Comparison of ENCODE assay signal across 20 mouse cellular contexts in the genomic region with DNA sequence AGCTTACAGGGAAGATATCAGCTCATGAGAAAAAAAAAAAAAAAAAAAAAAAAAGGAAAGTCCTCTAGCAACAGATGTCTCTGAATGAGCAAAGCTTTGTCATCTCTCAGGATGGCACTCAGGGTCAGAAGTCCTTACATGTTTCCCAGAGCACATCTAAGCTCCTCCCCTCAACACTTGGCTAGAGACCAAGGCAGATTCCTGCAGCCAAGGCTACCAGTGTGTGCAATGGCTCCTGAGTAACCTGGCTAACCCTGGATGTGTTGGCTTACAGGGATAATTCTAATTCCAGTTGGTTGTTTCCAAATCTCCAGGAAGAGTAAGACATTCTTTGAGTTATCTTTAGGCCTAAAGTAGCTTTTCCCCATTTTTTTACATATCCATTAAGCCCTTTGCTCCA. TPM values are rescaled to one million over a fixed set of nuclear protein-coding genes. Genes with fewer than 3 reads are reported as not detected.
DNase-seq lines count a peak whose midpoint lies in the region; ATAC-seq and TF ChIP-seq lines count a peak whose summit lies in the region.
"Had no signal": no experiment of that assay in that cellular context is flagged by ENCODE, and none has a peak within 500 bp of the region (broad histone marks: within the 10 kb centered on the region; RNA-seq: fewer than 3 reads in every experiment).

No protein-coding gene starts in this region.

- no peaks in the 10 kb centered on the region for H3K27me3 ChIP-seq in embryonic facial prominence, embryonic 14.5 days (replicated peaks; ENCODE audit: control insufficient read depth, insufficient read depth, low read length)
- H3K27me3 ChIP-seq in embryonic facial prominence, embryonic 10.5 days (replicated peaks; ENCODE audit: low read depth, poor library complexity, severe bottlenecking), result no peaks in the 10 kb centered on the region
- no peaks in the 10 kb centered on the region for H3K27me3 ChIP-seq in kidney, embryonic 14.5 days (ENCODE audit: control insufficient read depth, insufficient read depth, low read length)
- no peaks in the 10 kb centered on the region for H3K27me3 ChIP-seq in thymus, adult 2 months (ENCODE audit: control insufficient read depth, insufficient read depth, low read length)
- H3K27me3 ChIP-seq: embryonic facial prominence, embryonic 15.5 days; heart, embryonic 15.5 days; liver, embryonic 13.5 days; midbrain, embryonic 13.5 days had no signal

- H3K36me3 ChIP-seq in embryonic facial prominence, embryonic 14.5 days (ENCODE audit: control insufficient read depth, insufficient read depth, low read length), result no peaks in the 10 kb centered on the region
- no peaks in the 10 kb centered on the region for H3K36me3 ChIP-seq in embryonic facial prominence, embryonic 10.5 days (replicated peaks)
- H3K36me3 ChIP-seq in kidney, embryonic 14.5 days (ENCODE audit: control insufficient read depth, insufficient read depth, low read length), result no peaks in the 10 kb centered on the region
- no peaks in the 10 kb centered on the region for H3K36me3 ChIP-seq in thymus, adult 2 months (ENCODE audit: control insufficient read depth, insufficient read depth, low read length)
- H3K36me3 ChIP-seq: embryonic facial prominence, embryonic 15.5 days; forebrain, embryonic 10.5 days; heart, embryonic 15.5 days; liver, embryonic 13.5 days; midbrain, embryonic 13.5 days had no signal

- no peak overlapping the region for H3K9ac ChIP-seq in embryonic facial prominence, embryonic 14.5 days (ENCODE audit: low read depth, low read length)
- no peak overlapping the region for H3K9ac ChIP-seq in kidney, embryonic 14.5 days (ENCODE audit: low read depth, low read length)
- H3K9ac ChIP-seq: embryonic facial prominence, embryonic 15.5 days; heart, embryonic 15.5 days; liver, embryonic 13.5 days; midbrain, embryonic 13.5 days had no signal

- no peak for TF ChIP-seq CTCF in thymus, adult 2 months (IDR thresholded peaks at IDR 0.05; ENCODE audit: borderline replicate concordance, control insufficient read depth, extremely low read depth, insufficient read depth, low read length, poor library complexity)

- H3K4me1 ChIP-seq in embryonic facial prominence, embryonic 14.5 days (ENCODE audit: control insufficient read depth, insufficient read depth, low read length), result no peaks in the 10 kb centered on the region
- peaks cover 11% of the 10 kb centered on the region for H3K4me1 ChIP-seq in embryonic facial prominence, embryonic 10.5 days
- H3K4me1 ChIP-seq in kidney, embryonic 14.5 days (ENCODE audit: control insufficient read depth, insufficient read depth, low read length), result no peaks in the 10 kb centered on the region
- H3K4me1 ChIP-seq in thymus, adult 2 months (replicated peaks; ENCODE audit: control insufficient read depth, insufficient read depth, low read length), result peaks cover 13% of the 10 kb centered on the region
- H3K4me1 ChIP-seq: embryonic facial prominence, embryonic 15.5 days; liver, embryonic 13.5 days had no signal

- ATAC-seq in embryonic facial prominence, embryonic 14.5 days (ENCODE audit: low read depth), result no peak
- ATAC-seq in kidney, embryonic 14.5 days (ENCODE audit: low FRiP score, low TSS enrichment), result no peak
- ATAC-seq: inflammation-experienced regulatory T-cells, adult 6 months had no signal

- peak; percentile 9 for DNase-seq in embryonic facial prominence, embryonic 14.5 days (ENCODE audit: low spot score)
- no peak for DNase-seq in embryonic facial prominence, embryonic 10.5 days (ENCODE audit: low spot score)
- DNase-seq in kidney, postnatal 10 days, result peak; percentile 11
- peak; percentile 20 for DNase-seq in retina, postnatal 1 day
- DNase-seq in retina, embryonic 14.5 days (ENCODE audit: low spot score), result no peak
- DNase-seq in thymus, adult 2 months, result no peak
- DNase-seq in left cerebral cortex, adult 18-20 months (ENCODE audit: low spot score in 2 of 2), result no peak
- DNase-seq: cerebellum, adult 18-20 months; gastrocnemius, adult 2 months; layer of hippocampus, postnatal 36 days; left cerebral cortex, postnatal 4 days; liver, embryonic 13.5 days; thymus, postnatal 4 days had no signal

- H3K4me2 ChIP-seq in embryonic facial prominence, embryonic 14.5 days (ENCODE audit: low read depth, low read length), result no peak overlapping the region
- no peak overlapping the region for H3K4me2 ChIP-seq in kidney, embryonic 14.5 days (replicated peaks; ENCODE audit: low read depth, low read length)
- H3K4me2 ChIP-seq: embryonic facial prominence, embryonic 15.5 days; heart, embryonic 15.5 days; liver, embryonic 13.5 days; midbrain, embryonic 13.5 days had no signal

- no peak overlapping the region for H3K27ac ChIP-seq in embryonic facial prominence, embryonic 14.5 days (replicated peaks; ENCODE audit: low read depth, low read length)
- H3K27ac ChIP-seq in embryonic facial prominence, embryonic 10.5 days (replicated peaks), result no peak overlapping the region
- H3K27ac ChIP-seq in kidney, embryonic 14.5 days (ENCODE audit: low read depth, low read length), result no peak overlapping the region
- H3K27ac ChIP-seq in thymus, adult 2 months (ENCODE audit: control insufficient read depth, insufficient read depth, low read length), result no peak overlapping the region
- H3K27ac ChIP-seq: embryonic facial prominence, embryonic 15.5 days; forebrain, embryonic 10.5 days; gastrocnemius, adult 2 months; heart, embryonic 15.5 days; liver, embryonic 13.5 days; midbrain, embryonic 13.5 days had no signal

- no peak overlapping the region for H3K4me3 ChIP-seq in embryonic facial prominence, embryonic 14.5 days (ENCODE audit: low read depth, low read length)
- H3K4me3 ChIP-seq in embryonic facial prominence, embryonic 10.5 days, result no peak overlapping the region
- H3K4me3 ChIP-seq in kidney, embryonic 14.5 days (ENCODE audit: low read length), result no peak overlapping the region
- no peak overlapping the region for H3K4me3 ChIP-seq in thymus, adult 2 months (ENCODE audit: control insufficient read depth, insufficient read depth, low read length)
- H3K4me3 ChIP-seq: embryonic facial prominence, embryonic 15.5 days; forebrain, embryonic 10.5 days; gastrocnemius, adult 2 months; heart, embryonic 15.5 days; liver, embryonic 13.5 days; midbrain, embryonic 13.5 days; myocyte had no signal

- no peaks in the 10 kb centered on the region for H3K9me3 ChIP-seq in embryonic facial prominence, embryonic 14.5 days (ENCODE audit: control insufficient read depth, low read length)
- no peaks in the 10 kb centered on the region for H3K9me3 ChIP-seq in embryonic facial prominence, embryonic 10.5 days
- H3K9me3 ChIP-seq in kidney, embryonic 14.5 days (ENCODE audit: control insufficient read depth, low read length), result no peaks in the 10 kb centered on the region
- H3K9me3 ChIP-seq: embryonic facial prominence, embryonic 15.5 days; forebrain, embryonic 10.5 days; heart, embryonic 15.5 days; liver, embryonic 13.5 days; midbrain, embryonic 13.5 days had no signal

- TF ChIP-seq POLR2A in thymus, adult 2 months (IDR thresholded peaks at IDR 0.05; ENCODE audit: control insufficient read depth, extremely low read depth, insufficient read depth, low read length, poor library complexity), result no peak

RNA-seq across cellular contexts. Expression of gene Arhgap11a, which starts 53.9 kb away (rescaled TPM):
- 4.1 and 4.2 TPM in 2 replicates for polyA plus RNA-seq in embryonic facial prominence, embryonic 14.5 days (2014; fragmentation: Nextera tagmentation; extraction: Ambion mirVana)
- 37.2 and 38.3 TPM in 2 replicates for polyA plus RNA-seq in embryonic facial prominence, embryonic 10.5 days (2016; fragmentation: Nextera tagmentation; extraction: Ambion mirVana)
- polyA plus RNA-seq in kidney, embryonic 14.5 days (2014; fragmentation: Nextera tagmentation; extraction: Ambion mirVana), result 6.4 and 7.1 TPM in 2 replicates
- polyA plus RNA-seq in thymus, adult 2 months (2012; rRNA removed), result 7.5 and 9.6 TPM in 2 replicates
- 1 to 10 TPM; 1.5 to 1.8 TPM for total RNA-seq in left cerebral cortex, adult 18-20 months (2021)

Comparison
In these comparisons a context has a peak if more than half of its experiments do, and no peak if none do; other contexts are left out.
1. DNase-seq: peak in embryonic facial prominence, embryonic 14.5 days (single experiment), kidney, postnatal 10 days (single experiment) and retina, postnatal 1 day (single experiment); none in embryonic facial prominence, embryonic 10.5 days (single experiment), retina, embryonic 14.5 days (single experiment), thymus, adult 2 months (single experiment) and left cerebral cortex, adult 18-20 months (0 of 2).